Mouse (Mus musculus) forebrain, embryonic 10.5 days (tissue): ENCODE measurements around the gene Rras. TPM values are rescaled to one million over a fixed set of nuclear protein-coding genes. Genes with fewer than 3 reads are reported as not detected.

Experiments used
- DNase-seq: peaks from one replicate; pipeline ENCODE4 v3.0.0-alpha.2; 2017; ENCODE audit warnings: low spot score; ENCODE audit errors: extremely low spot score
- H3K27ac ChIP-seq: fragments of 300-500 bp; sonication (generic); 2 replicates; pipeline ENCODE4 v1.5.1; 2016; ENCODE audit warnings: mild to moderate bottlenecking
- H3K27me3 ChIP-seq: fragments of 300-500 bp; sonication (generic); 2 replicates; pipeline ENCODE4 v1.6.1; 2016; ENCODE audit warnings: mild to moderate bottlenecking; ENCODE audit not compliant: poor library complexity, severe bottlenecking
- H3K36me3 ChIP-seq: fragments of 300-500 bp; sonication (generic); replicated peaks from 2 replicates; pipeline ENCODE4 v1.6.1; 2016; ENCODE audit warnings: mild to moderate bottlenecking, moderate library complexity
- H3K4me1 ChIP-seq: fragments of 300-500 bp; sonication (generic); 2 replicates; pipeline ENCODE4 v1.6.1; 2016
- H3K4me3 ChIP-seq: fragments of 300-500 bp; sonication (generic); 2 replicates; pipeline ENCODE4 v1.5.1; 2016; ENCODE audit warnings: mild to moderate bottlenecking, moderate library complexity
- H3K9me3 ChIP-seq: fragments of 300-500 bp; sonication (generic); 2 replicates; pipeline ENCODE4 v1.6.1; 2016; ENCODE audit warnings: mild to moderate bottlenecking, moderate library complexity
- WGBS: fragments of 180-500 bp; shearing (Covaris S2); methylation state at CpG from one replicate; pipeline ENCODE4 v1.1.7; 2016; 5-methylcytosine and 5-hydroxymethylcytosine counted together
- polyA plus RNA-seq: library from polyadenylated mRNA; unstranded; fragments of >200 nt; fragmentation: Nextera tagmentation; extraction: Ambion mirVana; gene quantifications from 2 replicates; pipeline ENCODE4 v1.2.1, GENCODE M21; 2016

Gene Rras
- polyA plus RNA-seq, 1 experiment from 2014 or later, result 15.0 TPM

DNA sequence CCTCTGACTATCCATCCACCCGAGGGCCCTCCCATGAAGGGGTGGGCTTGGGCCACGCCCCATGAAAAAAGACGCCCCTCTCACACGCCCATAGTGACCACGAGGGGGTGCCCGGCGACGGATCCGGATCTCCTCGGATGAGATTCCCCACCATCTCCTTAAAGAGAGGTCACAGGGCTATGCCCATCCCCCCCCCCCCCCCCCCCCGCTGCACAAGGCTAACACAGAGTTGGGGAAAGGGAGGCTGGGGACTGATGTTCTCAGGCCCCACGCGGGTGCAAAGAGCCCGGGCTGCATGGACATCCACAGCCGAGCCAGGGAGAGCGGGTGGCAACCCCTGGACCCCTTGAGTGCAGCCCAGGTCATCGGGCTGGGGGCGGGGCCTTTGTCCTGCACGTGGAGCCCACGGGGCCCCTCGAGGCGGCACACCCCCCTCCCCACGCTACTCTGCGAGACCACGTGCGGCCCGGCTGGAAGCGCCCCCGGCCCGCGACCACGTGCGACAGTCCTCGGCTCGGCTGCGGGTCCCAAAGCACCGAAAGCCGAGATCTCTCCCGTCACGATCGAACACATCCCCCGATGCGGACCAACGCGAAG lies 32.1 kb upstream of the Rras start:
- WGBS, result under 1% methylated on average over 45 of the region's 45 CpGs
- H3K27ac ChIP-seq, result peak overlapping the region; percentile 99

DNA sequence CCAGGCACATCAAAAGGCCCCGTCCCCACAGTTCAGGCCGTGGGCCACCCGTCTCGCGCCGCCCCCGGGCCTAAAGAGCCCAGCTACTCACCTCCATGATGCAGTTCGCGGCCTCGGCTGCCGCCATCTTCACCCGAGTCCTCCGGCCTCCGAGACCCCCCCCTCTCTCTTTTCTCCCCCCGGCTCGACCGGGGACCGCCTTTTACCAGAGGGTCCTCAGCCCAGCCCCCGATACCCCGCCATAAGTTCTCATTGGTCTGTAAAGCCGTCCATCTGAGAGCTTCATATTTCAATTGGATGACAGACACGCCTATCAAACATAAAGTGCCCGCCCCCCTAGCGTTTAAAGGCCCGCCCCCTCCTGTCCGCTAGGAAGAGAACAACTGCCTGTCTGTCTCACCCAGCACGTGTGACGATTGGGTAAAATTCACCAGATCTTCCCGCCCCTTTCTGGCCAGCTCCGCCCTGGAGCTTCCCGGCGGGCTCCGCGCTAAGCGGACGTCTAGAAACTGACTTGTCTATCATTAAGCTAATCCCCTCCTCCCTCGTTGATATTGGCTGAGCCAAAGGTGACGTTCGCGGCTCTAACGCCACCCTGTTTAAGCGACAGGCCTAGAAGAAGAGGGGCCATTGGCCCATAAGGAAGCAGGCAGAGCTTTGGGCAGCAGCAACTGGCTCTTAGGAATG lies 31.4 kb upstream of the Rras start, which contains the start of gene Prmt1:
Gene Prmt1, minus strand, starts transcription at position 377 of the 687 bp plus-strand sequence.
- peaks cover 71% of the 10 kb centered on the region for H3K36me3 ChIP-seq
- under 1% methylated on average over 42 of the region's 42 CpGs for WGBS
- H3K27ac ChIP-seq, result peak within 1 kb of the TSS; percentile 99
- H3K9me3 ChIP-seq, result no peaks in the 10 kb centered on the region
- peak; percentile 98 for DNase-seq
- peak within 1 kb of the TSS; percentile 97 for H3K4me3 ChIP-seq
- no peaks in the 10 kb centered on the region for H3K27me3 ChIP-seq
- H3K4me1 ChIP-seq, result peaks cover 42% of the 10 kb centered on the region

More for the DNA sequence above, 32.1 kb upstream of the Rras start:
- no peaks in the 10 kb centered on the region for H3K9me3 ChIP-seq
- H3K27me3 ChIP-seq, result no peaks in the 10 kb centered on the region
- peaks cover 42% of the 10 kb centered on the region for H3K4me1 ChIP-seq
- H3K4me3 ChIP-seq, result peak overlapping the region; percentile 97
- peaks cover 71% of the 10 kb centered on the region for H3K36me3 ChIP-seq
- peak; percentile 88 for DNase-seq

DNA sequence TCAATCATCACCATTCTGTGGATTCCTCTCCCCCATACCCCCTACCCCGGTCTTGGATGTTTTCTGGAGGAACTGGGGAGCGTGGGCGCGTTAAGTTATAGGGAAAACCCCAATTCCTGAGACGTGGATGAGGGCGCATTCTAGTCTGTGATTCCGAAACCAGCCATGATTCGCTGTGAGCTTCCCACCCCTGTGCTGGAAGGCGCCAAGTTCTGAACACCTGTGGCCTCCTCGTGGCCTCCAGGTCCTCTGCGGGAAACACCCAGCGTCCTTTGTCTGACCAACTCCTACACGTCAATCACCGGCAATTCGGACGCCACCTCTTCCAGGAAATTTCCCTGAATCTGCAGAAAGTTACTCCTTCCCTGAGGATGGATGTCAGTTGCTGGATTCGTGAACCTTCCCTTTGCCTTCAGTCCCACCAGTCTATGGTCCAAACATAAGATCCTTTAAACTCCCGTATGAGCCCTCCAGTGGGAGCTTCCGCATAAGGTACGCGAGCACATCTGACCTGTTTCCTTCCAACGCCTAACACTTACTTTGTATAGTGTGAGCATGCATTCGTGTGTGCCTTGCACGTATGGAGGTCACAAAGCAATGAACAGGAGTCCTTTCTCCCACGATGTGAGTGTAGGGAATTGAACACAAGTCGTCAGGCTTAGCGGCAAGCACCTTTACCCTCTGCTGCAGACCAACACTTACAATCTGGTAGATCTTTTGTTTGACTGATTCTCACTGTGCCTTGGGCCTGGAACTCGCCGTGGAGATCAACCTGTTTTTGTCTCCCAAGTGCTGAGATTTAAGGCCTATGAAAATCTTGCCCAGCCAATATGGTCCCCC lies 30.7 kb upstream of the Rras start:
- peaks cover 71% of the 10 kb centered on the region for H3K36me3 ChIP-seq
- peak overlapping the region; percentile 99 for H3K27ac ChIP-seq
- H3K4me1 ChIP-seq, result peaks cover 42% of the 10 kb centered on the region
- under 1% methylated on average over 29 of the region's 29 CpGs for WGBS
- DNase-seq, result peak; percentile 89
- no peaks in the 10 kb centered on the region for H3K27me3 ChIP-seq
- peak overlapping the region; percentile 97 for H3K4me3 ChIP-seq
- H3K9me3 ChIP-seq, result no peaks in the 10 kb centered on the region

DNA sequence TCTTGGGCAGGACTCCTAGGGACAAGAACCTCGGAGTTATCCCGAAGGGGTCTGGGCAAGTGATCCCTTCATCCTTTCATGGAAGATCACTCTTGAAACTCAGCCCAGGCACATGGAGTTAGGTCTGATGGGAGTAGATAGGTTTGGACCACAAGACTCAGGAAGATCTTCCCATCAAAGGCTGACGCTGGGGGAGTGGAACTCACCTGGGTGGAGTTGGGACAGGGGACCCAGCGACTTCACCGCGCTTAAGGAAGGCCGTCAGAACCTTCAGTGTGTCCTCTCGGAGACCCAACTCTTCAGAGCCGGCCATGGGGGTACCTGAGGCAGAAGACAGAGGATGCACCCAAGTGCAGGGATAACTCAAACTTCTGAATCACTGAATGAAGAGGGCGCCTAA lies 21.1 kb upstream of the Rras start:
- Histone ChIP-seq H3K9me3 (no peaks in the 10 kb centered on the region), H3K4me1 (peaks cover 46% of the 10 kb centered on the region), H3K36me3 (peaks cover 72% of the 10 kb centered on the region), H3K27me3 (no peaks in the 10 kb centered on the region), H3K27ac (peak overlapping the region; percentile 96), H3K4me3 (peak overlapping the region; percentile 80)
- WGBS, result 18% methylated on average over 10 of the region's 10 CpGs
- no peak for DNase-seq

DNA sequence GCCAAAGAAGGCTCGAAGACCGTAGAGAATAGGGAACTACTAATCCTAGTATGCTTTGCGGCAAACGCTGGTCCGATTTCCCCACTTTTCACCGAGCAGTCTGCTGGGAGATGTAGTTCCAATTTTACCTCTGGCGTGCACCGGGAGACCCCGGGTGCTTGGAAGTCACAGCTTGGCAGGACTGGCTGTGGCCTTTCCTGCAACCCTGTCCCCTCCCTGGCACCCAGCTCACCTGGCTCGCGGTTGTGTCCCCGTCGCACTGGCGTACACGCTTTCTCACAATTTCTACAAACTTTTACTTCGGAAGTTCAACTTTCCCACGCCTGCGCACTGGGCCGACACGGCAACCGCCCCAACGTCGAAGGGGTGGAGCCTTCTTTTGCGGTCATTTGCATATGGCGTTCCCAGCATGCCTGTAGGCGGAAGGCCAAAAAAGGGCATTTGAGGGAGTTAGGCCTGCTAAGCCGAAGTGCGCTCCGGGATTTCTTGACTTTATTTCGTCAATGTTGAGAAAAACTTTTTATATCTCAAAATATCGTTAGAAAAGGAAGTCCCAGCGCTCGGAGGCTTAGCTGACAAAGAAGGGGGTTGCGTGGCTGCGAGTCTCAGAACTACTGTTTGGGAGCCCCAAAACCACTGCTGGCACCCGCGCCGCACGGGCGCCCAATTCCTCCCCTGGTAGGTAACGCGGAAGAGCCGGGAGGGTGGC lies 20.4 kb upstream of the Rras start, which contains the start of gene Irf3:
Gene Irf3, plus strand, starts transcription at position 418 of the 709 bp plus-strand sequence.
- Histone ChIP-seq H3K4me3 (peak within 1 kb of the TSS; percentile 80), H3K27ac (peak within 1 kb of the TSS; percentile 96), H3K4me1 (peaks cover 46% of the 10 kb centered on the region), H3K36me3 (peaks cover 72% of the 10 kb centered on the region), H3K27me3 (no peaks in the 10 kb centered on the region), H3K9me3 (no peaks in the 10 kb centered on the region)
- peak; percentile 95 for DNase-seq
- under 1% methylated on average over 43 of the region's 43 CpGs for WGBS

DNA sequence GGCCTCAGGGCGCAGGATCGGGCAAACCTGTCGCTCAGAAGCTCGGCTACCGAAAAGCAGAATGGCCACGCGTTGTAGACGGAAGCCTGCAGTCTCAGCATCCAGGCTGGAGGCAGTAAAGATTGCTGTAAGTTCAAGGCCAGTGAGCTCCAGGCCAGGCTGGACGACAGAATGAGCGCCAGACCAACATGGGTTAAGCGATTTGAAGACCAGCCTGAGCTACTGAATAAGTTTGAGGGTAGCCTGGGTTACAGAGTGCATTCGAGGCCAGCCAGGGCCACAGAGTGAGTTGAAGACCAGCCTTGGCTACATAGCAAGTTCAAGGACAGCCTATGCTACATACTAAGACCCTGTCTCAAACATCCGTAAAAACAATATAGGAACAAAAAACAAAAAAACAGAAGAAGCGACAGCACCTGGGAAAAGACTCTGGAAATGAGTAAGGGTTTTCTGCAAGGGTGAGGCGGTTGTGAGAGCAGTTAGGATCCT lies 19.8 kb upstream of the Rras start:
- WGBS, result 3% methylated on average over 15 of the region's 15 CpGs
- H3K4me1 ChIP-seq, result peaks cover 46% of the 10 kb centered on the region
- H3K9me3 ChIP-seq, result no peaks in the 10 kb centered on the region
- DNase-seq, result no peak
- no peaks in the 10 kb centered on the region for H3K27me3 ChIP-seq
- peaks cover 72% of the 10 kb centered on the region for H3K36me3 ChIP-seq
- H3K27ac ChIP-seq, result peak overlapping the region; percentile 96
- H3K4me3 ChIP-seq, result peak overlapping the region; percentile 80

DNA sequence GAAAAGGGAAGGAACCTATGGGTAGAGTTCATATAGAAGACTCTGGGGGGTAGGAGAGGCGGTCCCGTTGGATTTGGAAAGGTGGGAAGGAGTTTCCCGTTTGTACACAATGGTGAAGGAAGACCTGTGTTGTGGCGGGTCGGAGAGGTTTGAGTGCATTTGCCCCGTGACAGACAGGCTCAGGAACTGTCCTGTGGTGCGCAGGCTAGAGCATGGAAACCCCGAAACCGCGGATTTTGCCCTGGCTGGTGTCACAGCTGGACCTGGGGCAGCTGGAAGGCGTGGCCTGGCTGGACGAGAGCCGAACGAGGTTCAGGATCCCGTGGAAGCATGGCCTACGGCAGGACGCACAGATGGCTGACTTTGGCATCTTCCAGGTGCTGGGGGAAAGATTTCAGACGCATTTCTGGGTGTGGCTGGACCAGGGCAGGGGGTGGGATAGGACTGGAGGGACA lies 19.2 kb upstream of the Rras start, which contains the start of gene Bcl2l12:
Gene Bcl2l12, minus strand, starts transcription at position 212 of the 455 bp plus-strand sequence.
- Histone ChIP-seq H3K4me3 (peak within 1 kb of the TSS; percentile 80), H3K27ac (peak within 1 kb of the TSS; percentile 96), H3K4me1 (peaks cover 46% of the 10 kb centered on the region), H3K36me3 (peaks cover 72% of the 10 kb centered on the region), H3K27me3 (no peaks in the 10 kb centered on the region), H3K9me3 (no peaks in the 10 kb centered on the region)
- 6% methylated on average over 18 of the region's 18 CpGs for WGBS
- peak; percentile 52 for DNase-seq

DNA sequence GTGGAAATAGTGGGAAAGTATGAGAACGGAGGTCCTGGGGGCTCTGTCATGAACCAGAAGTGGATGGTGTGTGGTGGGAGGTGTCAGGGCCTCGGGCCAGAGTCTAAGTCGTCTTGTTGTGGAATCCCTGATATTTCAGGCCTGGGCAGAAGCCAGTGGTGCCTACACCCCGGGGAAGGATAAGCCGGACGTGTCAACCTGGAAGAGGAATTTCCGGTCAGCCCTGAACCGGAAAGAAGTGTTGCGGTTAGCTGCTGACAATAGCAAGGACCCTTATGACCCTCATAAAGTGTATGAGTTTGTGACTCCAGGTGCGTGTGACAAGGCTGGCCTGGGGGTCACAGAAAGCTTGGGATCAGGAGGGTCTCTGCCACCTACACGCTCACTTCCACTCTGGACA lies 18.0 kb upstream of the Rras start:
- H3K4me1 ChIP-seq, result peaks cover 44% of the 10 kb centered on the region
- H3K36me3 ChIP-seq, result peaks cover 72% of the 10 kb centered on the region
- H3K27me3 ChIP-seq, result no peaks in the 10 kb centered on the region
- no peak for DNase-seq
- 90% methylated on average over 11 of the region's 11 CpGs for WGBS
- H3K27ac ChIP-seq, result no peak overlapping the region
- H3K4me3 ChIP-seq, result peak overlapping the region; percentile 14; the same call in 1 of the 2 replicates
- no peaks in the 10 kb centered on the region for H3K9me3 ChIP-seq

DNA sequence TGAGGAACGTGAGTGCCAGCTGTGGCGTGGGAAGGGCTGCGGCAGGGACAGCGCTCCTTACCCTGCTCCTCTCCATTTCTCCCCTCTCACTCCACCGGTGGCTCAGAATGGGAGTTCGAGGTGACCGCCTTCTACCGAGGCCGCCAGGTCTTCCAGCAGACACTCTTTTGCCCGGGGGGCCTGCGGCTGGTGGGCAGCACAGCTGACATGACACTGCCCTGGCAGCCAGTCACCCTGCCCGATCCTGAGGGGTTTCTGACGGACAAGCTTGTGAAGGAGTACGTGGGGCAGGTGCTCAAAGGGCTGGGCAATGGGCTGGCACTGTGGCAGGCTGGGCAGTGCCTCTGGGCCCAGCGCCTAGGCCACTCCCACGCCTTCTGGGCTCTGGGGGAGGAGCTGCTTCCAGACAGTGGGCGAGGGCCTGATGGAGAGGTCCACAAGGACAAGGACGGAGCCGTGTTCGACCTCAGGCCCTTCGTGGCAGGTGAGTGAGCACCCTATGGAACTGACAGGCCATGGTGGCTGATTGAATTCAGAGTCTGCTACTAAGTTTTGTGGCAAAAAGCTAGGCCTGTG lies 17.1 kb upstream of the Rras start:
- peaks cover 72% of the 10 kb centered on the region for H3K36me3 ChIP-seq

DNA sequence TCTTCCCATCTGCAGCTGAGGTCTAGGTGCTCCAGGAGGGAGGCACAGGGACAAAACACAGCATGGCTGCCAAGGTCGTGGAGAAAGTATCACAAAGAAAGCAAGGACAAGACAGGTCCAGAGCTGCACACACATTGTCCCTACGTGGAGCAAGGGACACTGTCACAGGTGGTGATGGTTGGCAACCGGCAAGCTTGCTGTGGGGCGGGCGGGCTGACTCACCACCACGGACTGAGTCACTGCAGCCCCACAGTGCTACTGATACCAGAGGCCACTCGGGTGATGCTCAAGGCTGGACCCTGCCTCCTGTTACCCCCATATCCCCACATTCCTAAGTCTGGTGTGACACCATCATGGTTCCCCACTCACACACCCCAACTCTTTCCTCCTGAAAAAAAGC lies 15.3 kb upstream of the Rras start:
- Histone ChIP-seq H3K27ac (no peak overlapping the region), H3K36me3 (peaks cover 81% of the 10 kb centered on the region), H3K4me3 (no peak overlapping the region), H3K27me3 (no peaks in the 10 kb centered on the region), H3K4me1 (peaks cover 25% of the 10 kb centered on the region), H3K9me3 (no peaks in the 10 kb centered on the region)
- 94% methylated on average over 7 of the region's 7 CpGs for WGBS
- no peak for DNase-seq

More for the DNA sequence above, 17.1 kb upstream of the Rras start:
- 90% methylated on average over 21 of the region's 21 CpGs for WGBS
- no peak for DNase-seq
- Histone ChIP-seq H3K4me3 (peak overlapping the region; percentile 3; the same call in 1 of the 2 replicates), H3K27ac (no peak overlapping the region), H3K4me1 (peaks cover 38% of the 10 kb centered on the region), H3K9me3 (no peaks in the 10 kb centered on the region), H3K27me3 (no peaks in the 10 kb centered on the region)

DNA sequence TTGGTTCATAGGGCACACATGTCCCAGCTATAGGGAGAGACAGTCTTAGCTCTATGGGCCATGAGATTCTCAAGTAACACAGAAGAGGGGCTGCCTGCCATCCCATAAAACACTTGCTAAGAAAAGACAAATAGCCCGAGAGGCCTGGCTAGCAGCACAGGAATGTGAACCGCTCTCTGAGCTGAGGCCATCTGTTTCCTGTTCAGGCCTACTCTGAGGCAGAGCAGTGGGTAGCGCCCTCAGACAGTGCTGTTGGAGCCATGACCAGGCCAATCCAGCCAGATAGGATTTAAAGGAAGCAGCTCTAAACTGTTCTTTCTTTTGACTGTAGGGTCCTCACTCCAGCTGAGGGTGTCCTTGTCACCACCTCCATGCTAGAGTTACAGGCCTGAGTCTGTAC lies 13.2 kb upstream of the Rras start:
- 85% methylated on average over 3 of the region's 3 CpGs for WGBS
- no peaks in the 10 kb centered on the region for H3K27me3 ChIP-seq
- H3K27ac ChIP-seq, result no peak overlapping the region
- H3K9me3 ChIP-seq, result no peaks in the 10 kb centered on the region
- no peak for DNase-seq
- peaks cover 8% of the 10 kb centered on the region for H3K4me1 ChIP-seq
- H3K36me3 ChIP-seq, result peaks cover 100% of the 10 kb centered on the region
- no peak overlapping the region for H3K4me3 ChIP-seq
